Mouse (Mus musculus) kidney, embryonic 14.5 days (tissue): ENCODE data around the gene Slc38a10. TPM values are rescaled to one million over a fixed set of nuclear protein-coding genes. Genes with fewer than 3 reads are reported as not detected.

Experiments
- ATAC-seq: fragments of 200-750 bp; cut with Nextera tagmentation; 2 replicates; pipeline ENCODE4 v1.8.0; 2017; ENCODE audit warnings: moderate number of reproducible peaks, mild to moderate bottlenecking, moderate TSS enrichment, moderate library complexity; ENCODE audit not compliant: low FRiP score, low TSS enrichment
- H3K27ac ChIP-seq: fragments of 300-500 bp; sonication (generic); 2 replicates; pipeline ENCODE4 v1.5.1; 2014; ENCODE audit warnings: low read depth, mild to moderate bottlenecking, low read length, moderate library complexity, mixed read lengths
- H3K27me3 ChIP-seq: fragments of 300-500 bp; sonication (generic); 2 replicates; pipeline ENCODE4 v1.6.1; 2014; ENCODE audit warnings: mild to moderate bottlenecking, low read length; ENCODE audit not compliant: control insufficient read depth, insufficient read depth
- H3K36me3 ChIP-seq: fragments of 300-500 bp; sonication (generic); 2 replicates; pipeline ENCODE4 v1.6.1; 2014; ENCODE audit warnings: low read length, mixed read lengths; ENCODE audit not compliant: control insufficient read depth, insufficient read depth
- H3K4me1 ChIP-seq: fragments of 300-500 bp; sonication (generic); 2 replicates; pipeline ENCODE4 v1.6.1; 2014; ENCODE audit warnings: low read length, mixed read lengths; ENCODE audit not compliant: control insufficient read depth, insufficient read depth
- H3K4me2 ChIP-seq: fragments of 300-500 bp; sonication (generic); replicated peaks from 2 replicates; pipeline ENCODE4 v1.6.1; 2014; ENCODE audit warnings: low read depth, mild to moderate bottlenecking, low read length
- H3K4me3 ChIP-seq: fragments of 300-500 bp; sonication (generic); 2 replicates; pipeline ENCODE4 v1.5.1; 2014; ENCODE audit warnings: mild to moderate bottlenecking, low read length
- H3K9ac ChIP-seq: fragments of 300-500 bp; sonication (generic); 2 replicates; pipeline ENCODE4 v1.6.1; 2014; ENCODE audit warnings: low read depth, mild to moderate bottlenecking, low read length, moderate library complexity
- H3K9me3 ChIP-seq: fragments of 300-500 bp; sonication (generic); 2 replicates; pipeline ENCODE4 v1.6.1; 2016; ENCODE audit warnings: low read length; ENCODE audit not compliant: control insufficient read depth
- WGBS: fragments of 180-500 bp; shearing (Covaris S2); extraction: QIAGEN DNeasy Blood & Tissue Kit; methylation state at CpG from one replicate; pipeline ENCODE4 v1.1.7; 2014; 5-methylcytosine and 5-hydroxymethylcytosine counted together
- microRNA-seq: library from miRNA; unstranded; fragments of <30 nt; microRNA quantifications from one replicate; pipeline ENCODE4, GENCODE M21; 2016
- polyA plus RNA-seq: library from polyadenylated mRNA; unstranded; fragments of >200 nt; fragmentation: Nextera tagmentation; extraction: Ambion mirVana; gene quantifications from 2 replicates; pipeline ENCODE4 v1.2.1, GENCODE M21; 2014

The Slc38a10 gene
- polyA plus RNA-seq, 1 experiment from 2014 or later = 81.2 TPM

GRCm38 (mm10) chr11:120064006-120064667 lies 87.0 kb downstream of the Slc38a10 start:
- Histone ChIP-seq H3K27ac (no peak overlapping the region), H3K9ac (no peak overlapping the region), H3K27me3 (no peaks in the 10 kb centered on the region), H3K4me2 (no peak overlapping the region), H3K9me3 (no peaks in the 10 kb centered on the region), H3K36me3 (peaks cover 36% of the 10 kb centered on the region; the same call in 1 of the 2 replicates), H3K4me1 (0 out of 2 replicates have a peak, but pooled peaks cover under 1% of the 10 kb centered on the region), H3K4me3 (no peak overlapping the region)
- WGBS = 73% methylated on average over 13 of the region's 13 CpGs
- ATAC-seq = no peak

- 88% methylated on average over 5 of the region's 5 CpGs for WGBS
- Histone ChIP-seq H3K4me1 (no peaks in the 10 kb centered on the region), H3K9ac (no peak overlapping the region; the same call in 1 of the 2 replicates), H3K36me3 (peaks cover 30% of the 10 kb centered on the region; the same call in 1 of the 2 replicates), H3K27me3 (no peaks in the 10 kb centered on the region), H3K4me2 (no peak overlapping the region), H3K9me3 (no peaks in the 10 kb centered on the region), H3K27ac (no peak overlapping the region), H3K4me3 (no peak overlapping the region)
- no peak for ATAC-seq
Measured at GRCm38 (mm10) chr11:120063326-120063725, 87.8 kb downstream of the Slc38a10 start.

- Histone ChIP-seq H3K36me3 (peaks cover 11% of the 10 kb centered on the region; the same call in 1 of the 2 replicates), H3K27ac (no peak overlapping the region), H3K9me3 (no peaks in the 10 kb centered on the region), H3K4me1 (no peaks in the 10 kb centered on the region), H3K4me3 (no peak overlapping the region), H3K27me3 (no peaks in the 10 kb centered on the region), H3K9ac (no peak overlapping the region), H3K4me2 (no peak overlapping the region)
- ATAC-seq = no peak
- 73% methylated on average over 8 of the region's 8 CpGs for WGBS
Measured at GRCm38 (mm10) chr11:120060634-120061033, 90.5 kb downstream of the Slc38a10 start.

- Histone ChIP-seq H3K27ac (no peak overlapping the region), H3K4me2 (no peak overlapping the region), H3K4me1 (no peaks in the 10 kb centered on the region), H3K9ac (no peak overlapping the region), H3K27me3 (no peaks in the 10 kb centered on the region), H3K36me3 (no peaks in the 10 kb centered on the region), H3K9me3 (no peaks in the 10 kb centered on the region), H3K4me3 (no peak overlapping the region)
- ATAC-seq = no peak
- WGBS = 84% methylated on average over 12 of the region's 12 CpGs
Measured at GRCm38 (mm10) chr11:120055953-120056732, 95.0 kb downstream of the Slc38a10 start.

Small RNA genes within 50 kb of the gene (microRNA-seq; reads per million reads assigned to microRNA genes)
- not detected for gene Gm25948

Other genes with a start within 250 kb of the Slc38a10 start
- 87.1 and 94.0 TPM in 2 replicates for gene Chmp6, start 237.9 kb downstream of the Slc38a10 start, polyA plus RNA-seq
- 15.7 and 18.2 TPM in 2 replicates for gene Baiap2, start 208.6 kb downstream of the Slc38a10 start, polyA plus RNA-seq
- 1.3 and 1.9 TPM in 2 replicates for gene Aatk, start 104.2 kb downstream of the Slc38a10 start, polyA plus RNA-seq
- gene Cep131, start 64.5 kb downstream of the Slc38a10 start, polyA plus RNA-seq = 19.9 and 28.1 TPM in 2 replicates
- 12.2 and 15.6 TPM in 2 replicates for gene Tepsin, start 52.6 kb downstream of the Slc38a10 start, polyA plus RNA-seq
- 97.3 and 115 TPM in 2 replicates for gene Ndufaf8, start 52.4 kb downstream of the Slc38a10 start, polyA plus RNA-seq
- gene Bahcc1, start 81.6 kb upstream of the Slc38a10 start, polyA plus RNA-seq = 20.3 and 27.2 TPM in 2 replicates
- 2,303 and 2,603 TPM in 2 replicates for gene Actg1, start 197.2 kb upstream of the Slc38a10 start, polyA plus RNA-seq
- gene Fscn2, start 210.2 kb upstream of the Slc38a10 start, polyA plus RNA-seq = 0.62 and 1.6 TPM in 2 replicates
- 32.1 and 40.3 TPM in 2 replicates for gene Faap100, start 227.4 kb upstream of the Slc38a10 start, polyA plus RNA-seq